Mouse (Mus musculus): Measurements from ENCODE around the gene Padi6.

The Padi6 gene

DNA sequence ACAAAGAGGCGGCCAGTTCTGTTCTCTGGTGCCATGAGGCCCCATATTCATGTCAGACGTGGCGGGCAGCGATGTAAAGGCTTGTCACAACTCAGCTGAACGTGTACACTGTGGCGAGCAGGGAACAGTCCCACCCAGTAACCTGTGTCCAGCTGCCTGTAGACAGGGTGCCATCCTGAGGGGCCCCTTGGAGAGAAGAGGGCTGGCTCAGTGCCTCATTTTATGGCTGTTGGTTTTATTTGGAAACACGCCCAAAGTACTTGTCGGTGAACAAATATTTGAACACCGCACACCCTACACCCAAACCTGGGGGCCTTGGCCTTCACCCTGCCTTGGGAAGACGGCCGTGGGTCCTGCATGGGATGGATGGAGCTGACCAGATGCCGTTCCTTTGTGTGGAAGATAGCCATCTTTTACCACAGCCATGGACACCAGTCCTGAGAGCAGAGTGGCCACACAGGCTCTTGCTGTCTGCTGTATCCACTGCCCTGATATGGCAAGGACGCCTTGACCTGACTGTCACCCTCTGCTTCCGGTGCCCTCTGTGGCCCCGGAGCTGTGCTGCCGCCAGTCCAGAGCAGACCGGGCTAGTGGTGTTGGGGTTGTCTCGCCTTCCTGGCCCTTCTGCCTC lies 34.0 kb downstream of the Padi6 start:
- no peak for DNase-seq (ENCODE audit: low read depth, low spot score)

DNA sequence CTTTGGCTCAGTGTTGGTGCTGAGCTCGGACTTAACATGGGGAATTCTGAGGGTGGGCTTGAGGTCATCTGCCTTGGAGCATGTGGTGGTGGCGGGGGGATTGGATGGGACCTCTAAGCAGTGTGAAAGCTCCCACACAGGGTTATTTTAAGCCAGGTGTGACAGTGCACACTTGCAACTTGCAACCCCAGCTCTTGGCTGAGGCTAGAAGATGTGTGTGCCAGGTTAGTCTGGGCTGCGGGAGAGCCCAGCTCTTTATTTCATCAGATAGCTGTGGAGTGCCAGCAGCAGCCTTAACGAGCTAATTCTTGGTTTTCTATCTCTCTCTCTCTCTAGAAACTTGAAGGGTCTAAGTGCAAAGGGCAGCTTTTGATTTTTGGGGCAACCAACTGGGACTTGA lies 34.8 kb downstream of the Padi6 start:
- no peak for DNase-seq (ENCODE audit: low read depth, low spot score)

DNA sequence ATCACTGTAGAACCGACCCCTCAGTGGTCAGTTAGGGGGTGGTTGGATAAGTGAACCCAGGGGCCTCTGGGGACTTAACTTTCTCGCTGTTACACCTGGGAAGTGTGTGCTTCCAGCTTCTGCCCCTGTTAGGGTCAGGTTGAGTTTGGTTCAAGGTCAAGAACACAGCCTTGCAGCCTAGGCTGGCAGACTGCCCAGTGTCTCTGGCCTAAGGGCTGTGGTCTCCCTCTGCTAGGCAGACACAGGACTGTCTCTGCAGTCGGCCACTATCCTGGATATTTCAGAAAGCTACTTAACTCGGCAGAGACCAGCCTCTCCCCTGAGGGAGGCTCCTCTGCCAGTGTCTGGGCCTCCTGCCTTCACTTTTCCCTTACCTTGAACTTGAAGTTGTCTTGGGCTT lies 38.3 kb downstream of the Padi6 start:
- no peak for DNase-seq (ENCODE audit: low read depth, low spot score)

DNA sequence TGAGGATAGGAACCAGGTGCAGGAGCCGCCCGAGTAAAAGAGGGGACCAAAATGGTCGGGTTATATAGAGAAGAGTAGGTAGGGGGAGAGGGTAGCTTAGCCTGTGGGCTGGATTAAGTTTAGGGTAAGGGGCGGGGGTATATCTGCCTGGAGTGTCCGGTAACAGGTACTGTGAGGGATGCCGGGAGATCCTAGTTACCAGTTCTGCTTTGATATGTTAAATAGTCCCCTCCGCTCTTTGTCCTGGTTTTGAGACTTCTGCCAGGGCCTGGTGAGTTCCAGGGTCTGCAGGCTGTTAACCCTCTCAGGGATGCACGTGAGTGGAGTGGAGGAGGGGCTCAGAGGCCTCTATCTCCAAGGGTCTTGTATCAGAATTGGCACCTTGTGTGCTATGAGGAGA lies 38.8 kb downstream of the Padi6 start:
- no peak for DNase-seq (ENCODE audit: low read depth, low spot score)

DNA sequence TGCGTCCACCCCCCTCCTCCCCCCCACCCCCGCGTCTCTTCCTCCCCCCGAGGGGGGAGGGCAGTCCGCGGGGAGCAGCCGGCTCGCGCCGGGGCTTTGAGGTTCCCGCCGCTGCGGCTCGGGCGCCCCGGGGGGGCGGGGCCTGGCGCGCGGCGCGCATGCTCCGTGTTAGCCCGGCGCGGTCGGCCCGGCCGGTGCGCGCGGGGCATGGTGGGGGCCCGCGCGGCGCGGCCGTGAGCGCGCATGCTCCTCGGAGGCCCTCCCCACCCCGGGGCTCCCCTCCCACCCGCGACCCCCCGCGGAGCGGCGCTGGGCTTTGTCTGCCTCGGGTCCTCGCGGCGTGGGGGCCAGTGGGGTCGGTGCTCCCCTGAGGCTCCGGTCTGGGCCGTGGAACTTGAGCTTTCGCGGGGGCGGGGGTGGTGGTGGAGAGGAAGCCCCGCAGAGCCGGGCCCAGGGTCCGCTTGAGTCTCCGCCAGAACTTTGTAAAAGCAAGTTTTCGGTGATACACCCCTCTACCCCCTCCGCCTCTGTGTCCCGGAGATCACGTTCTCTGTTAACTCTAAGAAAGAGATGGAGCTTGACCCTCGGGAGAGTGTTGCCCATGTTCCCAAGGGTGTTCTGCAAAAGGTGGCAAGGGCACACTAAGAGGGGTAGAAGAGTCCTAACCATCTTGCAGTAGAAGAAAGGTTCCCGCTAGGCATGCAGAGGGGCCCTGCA lies 39.7 kb downstream of the Padi6 start:
- peak; percentile 80 for DNase-seq (ENCODE audit: low read depth, low spot score)

DNA sequence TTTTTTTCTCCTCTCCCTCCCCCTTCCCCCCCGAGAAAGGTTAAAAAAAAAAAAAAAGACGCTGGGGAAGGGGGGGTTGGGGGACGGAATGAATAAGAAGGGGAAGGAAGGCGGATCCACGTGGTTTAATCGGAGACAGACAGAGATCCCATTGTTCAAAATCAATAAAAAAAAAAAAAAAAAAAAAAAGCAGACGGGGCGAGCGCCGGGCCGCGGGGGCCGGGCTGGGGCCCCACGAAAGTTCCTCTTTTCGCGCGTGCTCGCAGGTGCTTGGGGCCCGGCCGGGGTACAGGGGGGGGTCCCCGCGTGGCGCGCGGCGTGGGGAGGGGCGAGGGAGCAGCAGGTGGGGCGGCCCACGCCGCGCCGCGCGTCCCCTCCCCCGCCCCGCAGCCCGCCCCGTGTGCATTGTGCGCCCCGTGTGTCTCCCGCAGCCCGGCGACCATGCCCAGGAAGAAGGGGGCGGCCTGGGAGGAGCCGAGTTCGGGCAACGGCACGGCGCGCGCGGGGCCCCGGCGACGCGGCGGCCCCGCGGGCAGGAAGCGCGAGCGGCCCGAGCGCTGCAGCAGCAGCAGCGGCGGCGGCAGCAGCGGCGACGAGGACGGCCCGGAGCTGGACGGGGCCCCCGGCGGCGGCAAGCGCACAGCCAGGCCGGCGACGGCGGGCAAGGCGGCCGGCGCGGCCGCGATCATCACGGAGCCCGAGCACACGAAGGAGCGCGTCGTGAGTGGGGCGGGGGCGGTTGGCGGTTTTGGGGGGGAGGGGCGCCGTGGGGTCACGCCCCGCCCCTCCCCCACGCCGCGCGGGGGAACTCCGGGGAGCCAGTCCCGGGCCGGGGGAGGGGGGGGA lies 40.5 kb downstream of the Padi6 start:
- DNase-seq (ENCODE audit: low read depth, low spot score) = peak; percentile 61

DNA sequence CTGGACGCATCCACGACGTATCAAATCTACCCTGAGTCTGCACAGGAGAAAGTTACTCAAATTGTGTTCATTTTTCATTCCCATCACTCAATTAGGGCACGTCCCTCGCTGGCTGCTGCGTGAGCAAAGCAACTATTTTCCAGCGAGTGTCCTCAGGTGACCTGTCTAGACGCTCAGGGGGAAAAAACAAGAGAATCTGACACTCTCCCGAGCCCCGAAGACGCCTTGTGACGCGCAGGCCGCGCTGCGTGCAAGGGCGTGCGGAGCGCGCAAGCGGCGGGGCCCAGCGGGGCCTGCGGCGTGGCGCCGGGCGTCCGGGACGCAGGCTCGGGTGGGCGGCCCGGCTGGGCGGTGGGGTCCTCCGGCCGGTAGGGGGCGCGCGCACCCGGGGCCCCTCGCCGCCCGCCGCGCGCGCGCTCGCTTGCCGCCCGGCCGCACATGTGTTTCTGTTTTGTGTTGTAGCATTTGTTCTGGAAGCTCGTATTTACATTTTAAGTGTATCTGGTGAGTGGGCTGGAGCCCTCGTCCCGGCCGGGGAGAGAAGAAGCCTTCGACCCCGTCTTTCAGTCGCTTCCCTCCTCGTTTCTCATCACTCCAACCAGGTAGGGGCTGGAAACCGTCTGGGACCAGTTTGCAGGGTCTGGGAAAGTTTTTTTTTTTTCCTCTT lies 41.3 kb downstream of the Padi6 start:
- DNase-seq (ENCODE audit: low read depth, low spot score) = peak; percentile 90

DNA sequence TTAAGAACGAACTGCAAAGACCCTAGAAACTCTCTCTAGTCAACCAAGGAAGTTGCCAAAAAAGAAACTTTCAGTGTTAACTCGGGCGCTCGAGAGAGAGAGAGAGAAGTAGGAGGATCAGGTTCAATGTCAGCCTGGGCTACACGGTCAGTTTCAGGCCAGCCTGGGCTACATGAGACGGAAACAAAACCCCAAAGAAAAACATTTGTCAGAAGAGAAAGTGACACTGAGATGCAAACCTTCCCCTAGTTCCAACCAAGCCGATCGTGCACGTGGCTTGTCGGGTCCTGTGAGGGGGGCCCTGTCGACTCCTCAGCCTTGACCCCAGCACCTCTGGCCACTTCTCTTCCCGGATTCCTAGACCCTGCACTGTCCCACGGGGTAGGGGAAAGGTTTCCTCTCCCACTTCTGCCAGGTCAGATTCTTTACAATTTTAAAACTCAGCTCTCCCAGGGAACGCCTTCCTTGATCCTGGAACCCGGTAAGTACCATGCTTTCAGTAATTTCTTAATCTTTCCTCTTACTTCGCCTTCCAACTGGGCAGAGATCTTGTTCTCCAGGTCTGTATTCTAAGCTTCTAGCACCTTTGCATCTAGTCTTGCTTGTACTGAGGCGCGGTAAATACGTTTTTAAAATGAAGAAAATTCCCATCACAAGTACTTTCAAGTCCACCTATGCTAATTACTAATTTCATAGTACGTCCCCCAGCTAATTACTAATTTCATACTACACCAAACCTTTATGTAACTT lies 42.0 kb downstream of the Padi6 start, which contains the start of gene Rcc2:
Gene Rcc2, plus strand, starts transcription at position 273 of the 750 bp plus-strand sequence.
- DNase-seq (ENCODE audit: low read depth, low spot score) = no peak

DNA sequence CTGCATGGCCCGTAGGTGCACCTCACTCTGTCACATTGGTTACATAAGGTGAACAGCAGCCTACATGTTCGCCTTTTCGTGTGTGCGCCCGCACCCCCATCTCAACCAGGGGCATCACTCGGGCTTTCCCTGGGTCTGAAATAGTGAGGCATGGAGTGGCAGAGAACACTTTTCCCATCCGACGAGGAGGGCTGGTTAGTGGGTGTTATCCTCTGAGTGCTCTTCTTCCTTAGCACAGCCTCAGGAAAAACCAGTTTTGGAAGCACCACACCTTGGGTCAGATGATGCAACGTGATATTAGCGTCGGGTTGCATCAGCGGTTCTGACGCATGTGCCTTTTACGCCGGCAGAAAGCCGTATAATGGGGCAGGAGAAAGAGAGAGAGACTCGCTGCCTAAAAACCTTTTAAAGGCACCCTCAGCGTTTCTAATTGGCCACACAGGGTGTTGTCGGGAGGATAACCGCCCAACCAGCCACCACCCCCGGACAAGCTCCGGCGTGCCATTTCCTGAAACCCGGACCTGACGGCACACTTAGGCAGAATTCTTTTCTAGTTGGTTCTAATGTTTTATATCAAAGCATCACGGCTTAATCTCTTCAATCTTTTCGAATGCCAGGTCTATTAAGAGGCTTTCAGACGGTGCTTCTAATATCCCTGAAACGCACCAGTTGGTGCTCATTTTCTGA lies 42.9 kb downstream of the Padi6 start:
- peak; percentile 95 for DNase-seq (ENCODE audit: low read depth, low spot score)

DNA sequence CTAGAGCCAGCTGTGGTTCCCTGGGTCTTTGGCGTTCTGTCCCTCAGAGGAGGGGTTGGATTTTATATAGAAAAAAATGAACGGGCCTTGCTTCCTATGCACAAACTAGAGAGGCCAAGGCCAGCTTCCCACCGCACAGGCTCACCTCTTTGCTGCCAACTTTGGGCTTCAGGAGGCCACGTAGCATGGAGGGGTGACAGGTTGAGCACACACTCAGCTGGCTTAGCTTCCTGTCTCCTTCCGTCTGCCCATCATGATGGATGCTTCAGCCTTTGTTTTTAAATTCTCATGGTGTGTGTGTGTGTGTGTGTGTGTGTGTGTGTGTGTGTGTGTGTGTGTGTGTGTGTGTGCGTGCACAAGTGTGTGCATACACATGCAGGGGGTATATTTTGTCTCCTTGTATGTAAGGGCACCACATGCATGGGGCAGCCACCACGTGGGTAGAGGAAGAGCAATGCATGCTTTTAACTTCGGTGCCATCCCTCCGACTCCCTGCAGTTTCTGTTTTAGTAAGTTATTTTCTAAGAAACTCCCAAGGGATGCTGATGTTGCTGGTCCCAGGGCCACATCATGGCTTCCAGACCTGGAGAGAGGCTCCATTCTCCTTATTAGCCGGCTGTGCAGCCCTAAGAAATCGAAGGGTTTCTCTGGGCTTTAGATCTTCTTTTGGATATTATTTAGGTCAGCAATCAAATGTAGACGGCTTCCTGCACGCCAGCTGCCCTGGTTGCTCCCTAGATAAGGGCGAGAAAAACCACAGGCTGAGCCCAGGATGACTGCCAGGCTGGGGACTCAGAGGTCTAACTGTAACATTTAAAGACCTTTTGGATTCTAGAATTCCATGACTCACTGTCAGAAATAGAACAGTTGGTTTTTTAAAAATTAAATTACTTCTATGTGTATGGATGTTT lies 46.5 kb downstream of the Padi6 start:
- no peak for DNase-seq (ENCODE audit: low read depth, low spot score)

DNA sequence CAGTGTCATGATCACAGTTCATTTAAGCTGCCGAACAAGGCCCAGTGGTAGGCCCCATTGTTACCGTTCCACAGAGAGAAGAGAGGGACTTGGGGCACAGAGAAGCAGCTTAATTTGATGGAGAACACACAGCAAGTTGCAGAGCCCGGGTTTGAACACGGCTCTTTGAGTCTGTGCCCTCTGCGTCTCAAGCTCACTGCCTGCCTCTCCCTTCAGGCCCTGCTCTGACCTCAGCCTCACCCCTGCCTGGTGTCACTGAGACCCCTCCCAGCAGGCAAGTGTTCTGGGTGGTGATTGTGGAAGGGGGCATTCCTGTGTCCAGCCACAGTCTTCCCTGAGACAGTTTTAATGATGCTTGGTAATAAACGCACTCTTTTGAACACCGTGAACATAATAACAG lies 47.3 kb downstream of the Padi6 start:
- DNase-seq (ENCODE audit: low read depth, low spot score) = no peak

DNA sequence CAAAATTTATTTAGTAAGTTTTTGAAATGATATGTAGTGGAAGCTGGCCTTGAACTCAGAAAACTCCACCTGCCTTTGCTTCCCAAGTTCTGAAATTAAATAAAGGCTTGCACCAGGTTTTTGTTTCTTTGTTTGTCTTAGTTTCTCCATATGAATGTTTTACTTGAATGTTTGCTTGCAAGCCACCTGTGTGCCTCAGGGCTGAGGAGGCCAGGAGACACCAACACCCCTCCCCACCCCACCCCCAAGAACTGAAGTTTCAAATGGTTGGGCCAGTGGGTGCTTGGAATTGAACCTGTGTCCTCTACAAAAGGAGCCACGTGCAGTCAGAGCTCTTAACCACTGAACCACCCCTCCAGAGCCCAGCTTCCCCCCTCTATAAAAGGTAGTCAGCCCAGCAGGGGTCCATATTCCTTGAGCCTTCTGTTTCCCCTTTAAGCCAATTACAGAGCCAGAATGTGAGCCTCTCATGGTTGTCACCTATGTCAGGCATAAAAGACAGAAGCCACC lies 47.8 kb downstream of the Padi6 start:
- no peak for DNase-seq (ENCODE audit: low read depth, low spot score)

DNA sequence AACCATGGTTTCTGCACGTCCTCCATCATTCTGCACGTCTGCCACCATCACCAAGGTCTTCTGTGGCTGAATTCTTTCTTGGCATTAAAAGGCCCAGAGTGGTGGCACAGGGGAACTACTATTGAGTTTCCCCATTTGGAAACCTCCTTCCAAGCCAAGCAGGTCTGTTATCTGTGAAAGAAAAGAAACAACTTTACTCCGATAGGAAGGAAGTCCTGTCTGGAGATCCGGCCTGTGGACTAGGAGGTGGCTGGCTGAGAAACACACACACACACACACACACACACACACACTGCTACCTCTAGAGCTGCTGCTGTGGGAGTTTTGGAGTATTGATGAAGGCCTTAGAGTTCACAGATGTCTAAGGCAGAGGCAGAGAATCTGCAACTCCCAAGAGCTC lies 48.9 kb downstream of the Padi6 start:
- DNase-seq (ENCODE audit: low read depth, low spot score) = no peak

DNA sequence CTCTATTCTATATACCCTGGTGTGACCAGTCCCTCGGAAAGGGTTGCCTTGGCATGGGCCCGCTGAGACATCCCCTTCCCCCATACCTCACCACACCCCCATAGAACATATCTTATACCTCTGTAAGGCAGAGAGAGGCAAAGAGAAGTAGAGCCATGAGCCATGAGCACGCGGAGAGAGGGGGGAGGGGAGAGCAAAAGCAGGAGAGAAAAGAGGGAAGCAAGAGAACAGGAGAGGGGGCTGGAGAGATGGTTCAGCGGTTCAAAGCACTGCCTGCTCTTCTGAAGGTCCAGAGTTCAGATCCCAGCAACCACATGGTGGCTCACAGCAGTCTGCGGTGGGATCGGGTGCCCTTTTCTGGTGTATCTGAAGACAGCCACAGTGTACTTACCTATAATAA lies 51.0 kb downstream of the Padi6 start:
- DNase-seq (ENCODE audit: low read depth, low spot score) = no peak

DNA sequence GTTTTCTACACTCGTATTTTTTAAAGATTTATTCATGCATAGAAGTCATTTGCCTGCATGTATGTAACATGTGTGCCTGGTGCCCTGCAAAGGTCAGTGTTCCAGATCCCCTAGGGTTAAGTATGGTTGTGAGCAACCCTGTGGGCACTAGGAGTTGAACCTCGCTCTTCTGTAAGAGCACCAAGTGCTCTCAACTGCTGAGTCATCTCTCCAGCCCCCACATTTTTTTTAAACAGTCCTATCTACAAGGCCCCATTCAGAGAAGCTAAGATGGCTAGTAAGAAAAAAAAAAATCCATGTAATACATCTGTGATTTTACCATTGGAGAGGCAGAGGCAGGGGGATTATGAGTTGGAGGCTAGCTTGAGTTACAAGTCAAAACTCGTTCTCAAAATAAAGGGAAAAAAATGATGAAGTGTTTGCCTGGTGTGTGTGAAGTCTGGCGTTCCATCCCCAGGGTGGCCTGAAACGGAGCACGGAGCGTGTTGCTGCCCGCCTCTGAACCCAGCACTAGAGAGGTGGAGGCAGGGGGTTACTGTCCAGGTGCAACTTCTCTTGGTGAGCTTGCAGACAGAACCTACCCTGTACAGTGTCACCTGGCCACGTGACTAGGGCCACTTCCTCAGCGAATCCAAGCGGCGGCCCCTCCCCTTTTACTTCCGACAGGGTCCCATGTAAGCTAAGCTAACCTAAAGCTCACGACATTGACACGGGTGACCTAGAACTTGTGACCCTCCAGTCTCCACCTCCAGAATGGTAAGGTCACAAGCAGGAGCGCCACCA lies 52.4 kb downstream of the Padi6 start:
- DNase-seq (ENCODE audit: low read depth, low spot score) = no peak

DNA sequence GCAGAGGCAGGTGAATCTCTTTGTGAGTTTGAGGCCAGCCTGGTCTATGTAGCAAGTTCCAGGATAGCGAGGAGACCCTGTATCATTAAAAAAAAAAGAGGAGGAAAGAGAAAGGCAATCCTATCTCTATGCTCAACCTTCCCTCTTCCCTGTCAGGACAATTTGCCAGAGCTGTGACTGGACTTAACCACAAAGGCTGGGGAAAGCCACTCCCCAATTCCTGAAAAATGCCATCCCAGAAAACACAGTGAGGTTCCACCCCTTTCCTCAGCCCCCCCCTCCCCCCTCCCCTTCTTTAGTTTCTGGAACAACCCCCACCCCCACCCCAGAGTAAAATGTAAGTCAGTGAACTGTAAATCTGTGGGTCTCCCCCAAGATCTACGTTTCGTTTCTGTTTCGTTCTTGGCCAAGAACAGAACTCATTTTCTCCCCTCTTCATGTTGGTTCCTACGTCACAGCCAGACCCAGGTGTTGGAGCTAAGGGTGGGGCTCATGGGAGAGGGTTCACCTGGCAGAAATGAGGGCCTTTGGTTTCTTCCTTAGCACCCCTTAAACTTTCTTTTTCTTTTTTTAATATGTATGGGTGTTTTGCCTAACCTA lies 53.5 kb downstream of the Padi6 start:
- DNase-seq (ENCODE audit: low read depth, low spot score) = no peak

DNA sequence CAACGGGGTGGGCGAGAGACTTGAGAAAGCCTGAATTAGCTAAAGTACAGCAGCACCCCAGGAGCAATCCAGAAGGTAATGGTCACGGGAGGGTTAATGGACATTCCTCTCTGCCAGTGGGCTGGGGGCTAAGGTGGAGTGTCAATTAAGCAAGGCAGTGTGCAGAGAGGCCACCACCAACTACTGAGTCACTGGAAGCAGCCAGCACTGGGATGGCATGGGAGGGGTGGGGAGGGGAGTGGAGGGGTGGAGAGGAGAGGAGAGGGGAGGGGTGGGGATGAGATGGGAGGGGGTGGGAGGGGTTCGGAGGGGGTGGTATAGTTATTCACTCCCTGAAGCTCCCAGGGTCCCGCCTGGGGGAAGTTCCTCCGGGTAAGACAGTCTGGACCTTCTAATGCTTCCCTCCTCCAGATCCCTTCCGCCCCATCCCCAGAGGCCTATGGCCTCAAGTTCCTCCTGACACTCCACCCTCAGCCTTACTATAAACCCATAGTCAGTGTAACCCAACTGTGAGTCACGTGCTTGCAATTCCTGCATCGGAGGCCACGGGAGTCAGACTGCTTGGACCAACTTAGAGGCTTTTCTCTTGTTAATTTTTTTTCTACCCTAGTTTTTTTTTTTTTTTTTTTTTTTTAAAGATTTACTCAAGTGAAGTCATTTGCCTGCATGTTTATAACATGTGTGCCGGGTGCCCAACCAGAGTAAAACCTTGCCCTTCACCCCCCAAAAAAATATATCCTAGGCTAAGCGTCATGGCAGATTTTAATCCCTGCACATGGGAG lies 54.2 kb downstream of the Padi6 start:
- DNase-seq (ENCODE audit: low read depth, low spot score) = no peak
